Mouse (Mus musculus) lung, adult 2 months (tissue): ENCODE data around the gene Mipol1.
"Not testable (repeated sequence)": the region's sequence is repeated elsewhere in the genome, so short reads cannot be mapped to it uniquely, and the experiment has no call there.

ENCODE experiments used
- CTCF ChIP-seq: fragments of 200-500 bp; IDR thresholded peaks from 2 replicates; pipeline ENCODE4 v1.5.1; 2011; ENCODE audit warnings: mild to moderate bottlenecking, low read length, control low read depth; ENCODE audit not compliant: insufficient read depth
- POLR2A ChIP-seq: fragments of 200-500 bp; IDR thresholded peaks from 2 replicates; pipeline ENCODE4 v1.6.1; 2011; ENCODE audit warnings: low read depth, mild to moderate bottlenecking, control low read depth, low read length, borderline replicate concordance; ENCODE audit errors: extremely low read depth

GRCm38 (mm10) chr12:57212463-57212862, 17.8 kb upstream of the Mipol1 start:
- not testable (repeated sequence) for TF ChIP-seq CTCF, POLR2A
